8 mouse cellular contexts compared by ENCODE assay signal in genomic region chr6:126163861-126164755, GRCm38 (mm10). TPM values are rescaled to one million over a fixed set of nuclear protein-coding genes. Genes with fewer than 3 reads are reported as not detected.
DNase-seq lines count a peak whose midpoint lies in the region; ATAC-seq and TF ChIP-seq lines count a peak whose summit lies in the region.

No protein-coding gene starts in this region.

- 2% methylated on average over 41 of the region's 41 CpGs for WGBS in heart, postnatal 0 days
- WGBS in liver, embryonic 11.5 days = under 1% methylated on average over 41 of the region's 41 CpGs
- WGBS in stomach, postnatal 0 days = 1% methylated on average over 41 of the region's 41 CpGs

- H3K4me3 ChIP-seq in gastrocnemius, adult 2 months = peak overlapping the region; percentile 80
- H3K4me3 ChIP-seq in heart, postnatal 0 days (ENCODE audit: low read depth, low read length) = peak overlapping the region; percentile 53
- peak overlapping the region; percentile 41 for H3K4me3 ChIP-seq in liver, embryonic 11.5 days (ENCODE audit: low read depth, low read length)
- H3K4me3 ChIP-seq in stomach, postnatal 0 days (ENCODE audit: low read depth, low read length) = peak overlapping the region; percentile 46

- H3K36me3 ChIP-seq in heart, postnatal 0 days (replicated peaks; ENCODE audit: control insufficient read depth, insufficient read depth, low read length) = no peaks in the 10 kb centered on the region
- no peaks in the 10 kb centered on the region for H3K36me3 ChIP-seq in liver, embryonic 11.5 days (ENCODE audit: control insufficient read depth, insufficient read depth, low read length)
- no peaks in the 10 kb centered on the region for H3K36me3 ChIP-seq in stomach, postnatal 0 days (ENCODE audit: control insufficient read depth, insufficient read depth, low read length)

- H3K27ac ChIP-seq in gastrocnemius, adult 2 months = peak overlapping the region; percentile 76
- H3K27ac ChIP-seq in heart, postnatal 0 days (ENCODE audit: low read depth) = 0 out of 2 replicates have a peak overlapping the region, but pooled peaks have one; percentile 33
- H3K27ac ChIP-seq in liver, embryonic 11.5 days (ENCODE audit: low read depth, low read length) = no peak overlapping the region
- H3K27ac ChIP-seq in stomach, postnatal 0 days (replicated peaks) = peak overlapping the region; percentile 74; the same call in 1 of the 2 replicates

- peak overlapping the region; percentile 67 for H3K4me2 ChIP-seq in heart, postnatal 0 days (ENCODE audit: low read depth, low read length)
- H3K4me2 ChIP-seq in liver, embryonic 11.5 days = peak overlapping the region; percentile 64
- H3K4me2 ChIP-seq in stomach, postnatal 0 days (replicated peaks; ENCODE audit: low read depth) = peak overlapping the region; percentile 66

- peak overlapping the region; percentile 44 for H3K9ac ChIP-seq in heart, postnatal 0 days (replicated peaks; ENCODE audit: low read depth, low read length)
- peak overlapping the region; percentile 50; the same call in 1 of the 2 replicates for H3K9ac ChIP-seq in liver, embryonic 11.5 days (ENCODE audit: low read depth, low read length)
- H3K9ac ChIP-seq in stomach, postnatal 0 days (ENCODE audit: low read length) = peak overlapping the region; percentile 56

- peaks cover 23% of the 10 kb centered on the region for H3K27me3 ChIP-seq in heart, postnatal 0 days (ENCODE audit: control insufficient read depth, insufficient read depth, low read length)
- peaks cover 58% of the 10 kb centered on the region for H3K27me3 ChIP-seq in liver, embryonic 11.5 days (replicated peaks; ENCODE audit: control insufficient read depth, insufficient read depth, low read length)
- H3K27me3 ChIP-seq in stomach, postnatal 0 days (ENCODE audit: control insufficient read depth, insufficient read depth, low read length) = no peaks in the 10 kb centered on the region

- TF ChIP-seq EP300 in heart, postnatal 0 days (IDR thresholded peaks at IDR 0.05; ENCODE audit: low read depth) = no peak
- no peak for TF ChIP-seq EP300 in stomach, postnatal 0 days (optimal IDR thresholded peaks at IDR 0.05)

- TF ChIP-seq CTCF in gastrocnemius, adult 2 months (IDR thresholded peaks at IDR 0.05) = no peak
- no peak for TF ChIP-seq CTCF in heart, postnatal 0 days (IDR thresholded peaks at IDR 0.05; ENCODE audit: low read depth)
- TF ChIP-seq CTCF in stomach, postnatal 0 days (IDR thresholded peaks at IDR 0.05; ENCODE audit: low read depth) = no peak

- peaks cover 40% of the 10 kb centered on the region for H3K4me1 ChIP-seq in heart, postnatal 0 days (ENCODE audit: control insufficient read depth, insufficient read depth)
- no peaks in the 10 kb centered on the region for H3K4me1 ChIP-seq in liver, embryonic 11.5 days (replicated peaks; ENCODE audit: control insufficient read depth, insufficient read depth, low read length)
- H3K4me1 ChIP-seq in stomach, postnatal 0 days (replicated peaks; ENCODE audit: control insufficient read depth, insufficient read depth) = no peaks in the 10 kb centered on the region

- no peak for DNase-seq in gastrocnemius, adult 2 months
- DNase-seq in gastrocnemius, postnatal 36 days = no peak
- peak; percentile 72 to 74 for DNase-seq in cerebellum, postnatal 14 days
- no peak for DNase-seq in heart, postnatal 0 days (ENCODE audit: low spot score)
- no peak for DNase-seq in liver, embryonic 11.5 days (ENCODE audit: low spot score)
- DNase-seq in stomach, postnatal 0 days (ENCODE audit: low spot score) = no peak
- DNase-seq in ovary, postnatal 14 days (ENCODE audit: low spot score) = no peak

- ATAC-seq in heart, postnatal 0 days (ENCODE audit: insufficient read depth, low read depth) = no peak; the same call in 1 of the 2 replicates
- no peak for ATAC-seq in liver, embryonic 11.5 days (replicated peaks; ENCODE audit: low FRiP score)
- ATAC-seq in stomach, postnatal 0 days (ENCODE audit: low FRiP score, low TSS enrichment) = peak; percentile 17
- ATAC-seq in erythroblast, adult 5-6 weeks (replicated peaks; ENCODE audit: low FRiP score, poor library complexity, severe bottlenecking) = no peak

- intact Hi-C loops in gastrocnemius, adult 2 months (cut with DNase I) = loop anchor here (5.0 kb wide), 1 partner anchor 57 kb away; no protein-coding TSS in a partner anchor
- intact Hi-C loops in gastrocnemius, postnatal 36 days (cut with DNase I) = loop anchor here (5.0 kb wide), 1 partner anchor 127 kb away; no protein-coding TSS in a partner anchor

- H3K9me3 ChIP-seq in heart, postnatal 0 days (replicated peaks; ENCODE audit: control insufficient read depth, low read length) = no peaks in the 10 kb centered on the region
- no peaks in the 10 kb centered on the region for H3K9me3 ChIP-seq in liver, embryonic 11.5 days (ENCODE audit: control insufficient read depth, low read length)
- no peaks in the 10 kb centered on the region for H3K9me3 ChIP-seq in stomach, postnatal 0 days (ENCODE audit: control insufficient read depth, low read length)

RNA-seq across cellular contexts. Expression of gene Ntf3, which starts 2.6 kb away (rescaled TPM):
- 1 to 10 TPM; 1.4 to 2.4 TPM for total RNA-seq in gastrocnemius, adult 2 months (2021)
- total RNA-seq in gastrocnemius, postnatal 36 days (2021) = 1 to 10 TPM; 1.5 to 1.6 TPM
- 5.2 and 8.3 TPM in 2 replicates for total RNA-seq in heart, postnatal 0 days (2014; rRNA removed; ENCODE audit: low replicate concordance)
- 5.5 and 6.1 TPM in 2 replicates for polyA plus RNA-seq in heart, postnatal 0 days (2015; fragmentation: Nextera tagmentation; extraction: Ambion mirVana)
- 6.1 and 6.2 TPM in 2 replicates for polyA plus RNA-seq in liver, embryonic 11.5 days (2014; fragmentation: Nextera tagmentation; extraction: Ambion mirVana)
- 7.2 and 8.9 TPM in 2 replicates for polyA plus RNA-seq in stomach, postnatal 0 days (2015; fragmentation: Nextera tagmentation; extraction: Ambion mirVana)
- total RNA-seq in erythroblast, adult 5-6 weeks (2015; ENCODE audit: low replicate concordance) = not detected in 2 replicates
- total RNA-seq in erythroblast, adult 5-6 weeks (2017; ENCODE audit: low replicate concordance) = not detected in 2 replicates

Comparison
In these comparisons a context has a peak if more than half of its experiments do, and no peak if none do; other contexts are left out.
1. DNase-seq: peak in cerebellum, postnatal 14 days (2 of 2); none in gastrocnemius, adult 2 months (single experiment), gastrocnemius, postnatal 36 days (0 of 2), heart, postnatal 0 days (single experiment), liver, embryonic 11.5 days (single experiment), stomach, postnatal 0 days (single experiment) and ovary, postnatal 14 days (single experiment).
2. Peak in every context shown above with its lines, with median percentiles within 50 percentile points of each other: H3K4me3 ChIP-seq, H3K4me2 ChIP-seq and H3K9ac ChIP-seq.